Mouse (Mus musculus) E14TG2a.4 (cell line): Measurements from ENCODE around the gene Madd.

ENCODE experiments used
- CTCF ChIP-seq: conservative IDR thresholded peaks from 2 replicates; pipeline ENCODE4 v1.5.1; 2014; ENCODE audit warnings: low read length
- NANOG ChIP-seq: IDR thresholded peaks from 2 replicates; pipeline ENCODE4 v1.6.1; 2014; ENCODE audit warnings: borderline replicate concordance, low read length, mixed read lengths

GRCm38 (mm10) chr2:91109807-91110385 is 73.7 kb downstream of the Madd start:
- TF ChIP-seq CTCF, result no peak
- no peak for TF ChIP-seq NANOG
